Mouse (Mus musculus): ENCODE data around the gene Pigf.

- TF ChIP-seq CTCF (conservative IDR thresholded peaks at IDR 0.05; ENCODE audit: insufficient read depth, insufficient read length, low read depth, low read length) (no peak), POLR2A (IDR thresholded peaks at IDR 0.05; ENCODE audit: low read depth, low read length) (no peak)
Observed at GRCm38 (mm10) chr17:86978496-86978895, 46.7 kb downstream of the Pigf start.
